Mouse (Mus musculus) heart, embryonic 13.5 days (tissue): ENCODE data around the gene Gm38431. TPM values are rescaled to one million over a fixed set of nuclear protein-coding genes. Genes with fewer than 3 reads are reported as not detected.

Experiments
- ATAC-seq: fragments of 200-750 bp; cut with Nextera tagmentation; 2 replicates; pipeline ENCODE4 v1.8.0; 2017; ENCODE audit warnings: moderate TSS enrichment; ENCODE audit not compliant: insufficient number of reproducible peaks, low FRiP score, low TSS enrichment; ENCODE audit errors: extremely low read depth
- H3K27ac ChIP-seq: fragments of 300-500 bp; sonication (generic); replicated peaks from 2 replicates; pipeline ENCODE4 v1.5.1; 2015; ENCODE audit warnings: moderate library complexity, mild to moderate bottlenecking, inconsistent platforms
- H3K27me3 ChIP-seq: fragments of 300-500 bp; sonication (generic); replicated peaks from 2 replicates; pipeline ENCODE4 v1.6.1; 2015; ENCODE audit warnings: mild to moderate bottlenecking, inconsistent platforms
- H3K36me3 ChIP-seq: fragments of 300-500 bp; sonication (generic); 2 replicates; pipeline ENCODE4 v1.6.1; 2015; ENCODE audit warnings: mild to moderate bottlenecking, inconsistent platforms
- H3K4me1 ChIP-seq: fragments of 300-500 bp; sonication (generic); 2 replicates; pipeline ENCODE4 v1.6.1; 2015; ENCODE audit warnings: inconsistent platforms
- H3K4me2 ChIP-seq: fragments of 300-500 bp; sonication (generic); 2 replicates; pipeline ENCODE4 v1.6.1; 2015; ENCODE audit warnings: inconsistent platforms, mild to moderate bottlenecking, moderate library complexity
- H3K4me3 ChIP-seq: fragments of 300-500 bp; sonication (generic); 2 replicates; pipeline ENCODE4 v1.5.1; 2015; ENCODE audit warnings: moderate library complexity, mild to moderate bottlenecking, inconsistent platforms
- H3K9ac ChIP-seq: fragments of 300-500 bp; sonication (generic); 2 replicates; pipeline ENCODE4 v1.6.1; 2015; ENCODE audit warnings: inconsistent platforms, mild to moderate bottlenecking, moderate library complexity
- H3K9me3 ChIP-seq: fragments of 300-500 bp; sonication (generic); 2 replicates; pipeline ENCODE4 v1.6.1; 2016; ENCODE audit warnings: inconsistent platforms
- WGBS: fragments of 180-500 bp; shearing (Covaris S2); methylation state at CpG from one replicate; pipeline ENCODE4 v1.1.7; 2015; ENCODE audit warnings: mixed read lengths; 5-methylcytosine and 5-hydroxymethylcytosine counted together
- polyA plus RNA-seq: library from polyadenylated mRNA; unstranded; fragments of >200 nt; fragmentation: Nextera tagmentation; extraction: Ambion mirVana; gene quantifications from 2 replicates; pipeline ENCODE4 v1.2.1, GENCODE M21; 2015

The Gm38431 gene
- polyA plus RNA-seq, 1 experiment from 2014 or later: 1.7 TPM

- Histone ChIP-seq H3K4me1 (peaks cover 31% of the 10 kb centered on the region), H3K4me2 (peak overlapping the region; percentile 16; the same call in 1 of the 2 replicates), H3K9ac (0 out of 2 replicates have a peak overlapping the region, but pooled peaks have one; percentile 17), H3K9me3 (no peaks in the 10 kb centered on the region), H3K27ac (peak overlapping the region; percentile 87), H3K27me3 (no peaks in the 10 kb centered on the region), H3K36me3 (peaks cover 58% of the 10 kb centered on the region), H3K4me3 (no peak overlapping the region)
- 0 out of 2 replicates have a peak, but pooled peaks have one; percentile 43 for ATAC-seq
- WGBS: 15% methylated on average over 2 of the region's 2 CpGs
These were observed 34.4 kb upstream of the Gm38431 start for GRCm38 (mm10) chr9:21126259-21126627.

- Histone ChIP-seq H3K4me3 (no peak overlapping the region), H3K4me1 (peaks cover 30% of the 10 kb centered on the region), H3K36me3 (peaks cover 63% of the 10 kb centered on the region), H3K9me3 (no peaks in the 10 kb centered on the region), H3K4me2 (peak overlapping the region; percentile 16), H3K27me3 (no peaks in the 10 kb centered on the region), H3K27ac (peak overlapping the region; percentile 87), H3K9ac (peak overlapping the region; percentile 29; the same call in 1 of the 2 replicates)
- ATAC-seq: no peak
- 71% methylated on average over 9 of the region's 9 CpGs for WGBS
These were observed 33.9 kb upstream of the Gm38431 start for GRCm38 (mm10) chr9:21125502-21126258.

- H3K27me3 ChIP-seq: no peaks in the 10 kb centered on the region
- H3K9ac ChIP-seq: no peak overlapping the region
These were observed 33.0 kb upstream of the Gm38431 start for GRCm38 (mm10) chr9:21124837-21125236.

GRCm38 (mm10) chr9:21121483-21121882, 29.7 kb upstream of the Gm38431 start:
- 85% methylated on average over 16 of the region's 16 CpGs for WGBS
- H3K36me3 ChIP-seq: peaks cover 67% of the 10 kb centered on the region
- ATAC-seq: no peak

More at GRCm38 (mm10) chr9:21124837-21125236, 33.0 kb upstream of the Gm38431 start:
- Histone ChIP-seq H3K9me3 (no peaks in the 10 kb centered on the region), H3K36me3 (peaks cover 72% of the 10 kb centered on the region), H3K27ac (no peak overlapping the region), H3K4me2 (no peak overlapping the region), H3K4me1 (peaks cover 23% of the 10 kb centered on the region), H3K4me3 (no peak overlapping the region)
- WGBS: 75% methylated on average over 5 of the region's 5 CpGs
- ATAC-seq: no peak

GRCm38 (mm10) chr9:21117073-21117472, 25.3 kb upstream of the Gm38431 start:
- WGBS: 74% methylated on average over 6 of the region's 6 CpGs
- no peak for ATAC-seq
- H3K4me1 ChIP-seq: no peaks in the 10 kb centered on the region
- no peak overlapping the region for H3K4me3 ChIP-seq
- H3K9ac ChIP-seq: no peak overlapping the region
- no peaks in the 10 kb centered on the region for H3K9me3 ChIP-seq
- peaks cover 50% of the 10 kb centered on the region for H3K36me3 ChIP-seq
- H3K27me3 ChIP-seq: no peaks in the 10 kb centered on the region
- H3K27ac ChIP-seq: no peak overlapping the region
- H3K4me2 ChIP-seq: no peak overlapping the region

More at GRCm38 (mm10) chr9:21121483-21121882, 29.7 kb upstream of the Gm38431 start:
- Histone ChIP-seq H3K4me3 (no peak overlapping the region), H3K27me3 (no peaks in the 10 kb centered on the region), H3K4me2 (no peak overlapping the region), H3K27ac (no peak overlapping the region), H3K9me3 (no peaks in the 10 kb centered on the region), H3K4me1 (peaks cover 16% of the 10 kb centered on the region), H3K9ac (no peak overlapping the region)

- Histone ChIP-seq H3K36me3 (peaks cover 30% of the 10 kb centered on the region), H3K9ac (no peak overlapping the region), H3K4me2 (no peak overlapping the region), H3K4me1 (no peaks in the 10 kb centered on the region), H3K4me3 (no peak overlapping the region), H3K27me3 (no peaks in the 10 kb centered on the region), H3K27ac (no peak overlapping the region), H3K9me3 (no peaks in the 10 kb centered on the region)
- ATAC-seq: no peak
- 86% methylated on average over 8 of the region's 8 CpGs for WGBS
These were observed 23.3 kb upstream of the Gm38431 start for GRCm38 (mm10) chr9:21115105-21115504.

GRCm38 (mm10) chr9:21114190-21114589, 22.4 kb upstream of the Gm38431 start:
- no peaks in the 10 kb centered on the region for H3K27me3 ChIP-seq
- no peak overlapping the region for H3K4me2 ChIP-seq
- WGBS: 85% methylated on average over 7 of the region's 7 CpGs
- H3K4me3 ChIP-seq: no peak overlapping the region
- no peaks in the 10 kb centered on the region for H3K9me3 ChIP-seq
- H3K27ac ChIP-seq: no peak overlapping the region
- no peak overlapping the region for H3K9ac ChIP-seq
- H3K4me1 ChIP-seq: no peaks in the 10 kb centered on the region
- peaks cover 27% of the 10 kb centered on the region for H3K36me3 ChIP-seq
- ATAC-seq: no peak

- Histone ChIP-seq H3K4me2 (no peak overlapping the region), H3K4me3 (no peak overlapping the region), H3K27ac (no peak overlapping the region), H3K4me1 (no peaks in the 10 kb centered on the region), H3K27me3 (no peaks in the 10 kb centered on the region), H3K9ac (no peak overlapping the region), H3K9me3 (no peaks in the 10 kb centered on the region), H3K36me3 (peaks cover 31% of the 10 kb centered on the region)
- WGBS: 82% methylated on average over 6 of the region's 6 CpGs
- ATAC-seq: no peak
These were observed 22.0 kb upstream of the Gm38431 start for GRCm38 (mm10) chr9:21113751-21114150.

- Histone ChIP-seq H3K36me3 (peaks cover 38% of the 10 kb centered on the region), H3K4me2 (no peak overlapping the region), H3K27me3 (no peaks in the 10 kb centered on the region), H3K9ac (no peak overlapping the region), H3K4me1 (no peaks in the 10 kb centered on the region), H3K9me3 (no peaks in the 10 kb centered on the region), H3K27ac (no peak overlapping the region), H3K4me3 (no peak overlapping the region)
- ATAC-seq: no peak
- WGBS: 38% methylated on average over 23 of the region's 23 CpGs
These were observed 15.9 kb upstream of the Gm38431 start for GRCm38 (mm10) chr9:21107607-21108237.

GRCm38 (mm10) chr9:21105760-21106564, 14.2 kb upstream of the Gm38431 start:
- Histone ChIP-seq H3K9me3 (no peaks in the 10 kb centered on the region), H3K27me3 (no peaks in the 10 kb centered on the region), H3K36me3 (peaks cover 38% of the 10 kb centered on the region), H3K9ac (0 out of 2 replicates have a peak overlapping the region, but pooled peaks have one; percentile 24), H3K4me3 (no peak overlapping the region), H3K4me1 (no peaks in the 10 kb centered on the region), H3K4me2 (no peak overlapping the region), H3K27ac (no peak overlapping the region)
- WGBS: 65% methylated on average over 5 of the region's 5 CpGs
- no peak for ATAC-seq

- H3K4me2 ChIP-seq: no peak overlapping the region
- no peak overlapping the region for H3K9ac ChIP-seq
- no peak for ATAC-seq
- H3K27ac ChIP-seq: no peak overlapping the region
- H3K4me3 ChIP-seq: no peak overlapping the region
- peaks cover 38% of the 10 kb centered on the region for H3K36me3 ChIP-seq
- WGBS: 80% methylated on average over 6 of the region's 6 CpGs
- no peaks in the 10 kb centered on the region for H3K9me3 ChIP-seq
- H3K27me3 ChIP-seq: no peaks in the 10 kb centered on the region
- peaks cover 6% of the 10 kb centered on the region for H3K4me1 ChIP-seq
These were observed 13.0 kb upstream of the Gm38431 start for GRCm38 (mm10) chr9:21104814-21105213.
